Mouse (Mus musculus) C2C12 (cell line): Measurements from ENCODE around the gene Eno1.

Source experiments
- CEBPB ChIP-seq: IDR thresholded peaks from one replicate; pipeline ENCODE4 v1.6.1; 2011; ENCODE audit warnings: low read depth, mild to moderate bottlenecking, control low read depth, moderate library complexity
- CTCF ChIP-seq: IDR thresholded peaks from one replicate; pipeline ENCODE4 v1.5.1; 2011; ENCODE audit not compliant: control insufficient read depth, insufficient read depth, insufficient read length
- MAX ChIP-seq: IDR thresholded peaks from one replicate; pipeline ENCODE4 v1.6.1; 2011; ENCODE audit warnings: mild to moderate bottlenecking, control low read depth
- MYOD1 ChIP-seq: IDR thresholded peaks from one replicate; pipeline ENCODE4 v1.6.1; 2011; ENCODE audit warnings: low read depth; ENCODE audit not compliant: control insufficient read depth, insufficient read length
- MYOG ChIP-seq: IDR thresholded peaks from one replicate; pipeline ENCODE4 v1.6.1; 2011; ENCODE audit not compliant: control insufficient read depth, insufficient read length; ENCODE audit errors: extremely low read depth
- USF1 ChIP-seq: IDR thresholded peaks from one replicate; pipeline ENCODE4 v1.6.1; 2011; ENCODE audit warnings: low read depth, mild to moderate bottlenecking, control low read depth, moderate library complexity

DNA sequence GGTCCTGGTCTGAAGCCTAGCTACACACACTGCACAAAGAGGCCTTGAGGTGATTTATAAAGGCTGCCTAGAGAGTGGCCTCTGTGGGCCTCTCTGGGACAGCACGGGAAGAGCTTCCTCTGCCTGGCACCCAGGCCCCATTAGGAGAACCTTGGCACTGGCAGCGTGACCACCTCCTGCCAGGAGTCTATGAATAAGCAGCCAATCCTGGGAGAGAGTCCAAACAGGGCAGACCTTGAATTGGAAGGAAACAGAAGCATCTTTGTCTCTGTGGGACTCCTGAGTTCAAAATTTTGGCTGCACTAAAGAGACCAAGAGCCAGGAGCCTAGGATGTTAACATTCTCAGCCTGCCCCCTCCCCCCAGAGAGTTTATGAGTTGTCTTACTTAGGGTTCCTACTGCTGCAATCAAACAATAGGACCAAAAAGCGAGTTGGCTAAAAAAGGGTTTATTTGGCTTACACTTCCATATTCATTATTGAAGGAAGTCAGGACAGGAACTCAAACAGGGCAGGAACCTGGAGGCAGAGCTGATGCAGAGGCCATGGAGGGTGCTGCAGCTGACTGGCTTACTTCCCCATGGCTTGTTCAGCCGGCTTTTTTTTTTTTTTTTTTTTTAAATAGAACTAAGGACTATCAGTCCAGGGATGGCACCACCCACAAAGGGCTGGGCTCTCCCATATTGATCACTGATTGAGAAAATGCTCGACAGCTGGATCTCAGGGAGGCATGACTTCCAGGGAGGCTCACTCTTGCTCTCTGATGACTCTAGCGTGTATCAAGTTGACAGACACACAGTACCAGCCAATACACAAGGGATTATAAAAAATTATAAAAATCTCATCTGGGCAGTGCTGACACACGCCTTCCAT lies 9.5 kb upstream of the Eno1 start:
- TF ChIP-seq CTCF (no peak), USF1 (no peak), MAX (no peak), MYOG (no peak), CEBPB (no peak), MYOD1 (no peak)
